Mouse (Mus musculus) urinary bladder, postnatal 10 days (tissue): ENCODE data around the gene Marcks.

Source experiments
- DNase-seq: peaks from one replicate; pipeline ENCODE4 v3.0.0; 2022; ENCODE audit warnings: low spot score

The Marcks gene

DNA sequence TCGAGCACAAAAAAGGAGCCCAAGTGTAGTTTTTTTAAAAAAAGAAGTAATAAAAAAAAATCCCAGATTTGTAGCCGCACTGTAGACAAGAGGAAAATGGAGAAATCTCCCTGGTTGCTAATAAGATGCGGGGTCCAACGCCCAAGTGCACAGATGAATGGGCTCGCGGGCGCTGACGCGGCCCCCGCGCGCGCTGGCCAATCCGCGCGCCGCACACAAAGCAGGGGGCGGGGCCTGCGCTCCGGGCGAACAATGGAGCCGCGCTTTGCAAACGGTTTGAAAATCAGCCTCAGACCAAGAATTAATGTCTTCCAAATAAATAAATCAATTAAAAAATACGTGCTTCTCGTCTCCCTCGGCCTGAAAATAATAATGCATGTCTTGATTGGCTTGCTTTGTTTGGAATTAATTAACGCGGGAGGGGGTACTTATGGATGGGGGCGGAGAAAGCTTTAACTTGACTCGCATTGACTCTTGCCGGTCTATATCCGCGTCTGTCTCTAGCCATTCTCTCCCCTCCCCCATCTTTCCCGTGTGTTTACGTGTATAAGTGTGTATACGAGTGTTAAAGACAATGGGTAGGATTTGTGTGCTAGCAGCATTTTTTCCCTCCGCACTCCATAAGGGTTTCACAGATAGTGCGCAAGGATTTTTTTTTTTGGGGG is at the start of gene Marcks:
Gene Marcks, minus strand, starts transcription at position 143 of the 665 bp plus-strand sequence.
- peak; percentile 37 for DNase-seq

DNA sequence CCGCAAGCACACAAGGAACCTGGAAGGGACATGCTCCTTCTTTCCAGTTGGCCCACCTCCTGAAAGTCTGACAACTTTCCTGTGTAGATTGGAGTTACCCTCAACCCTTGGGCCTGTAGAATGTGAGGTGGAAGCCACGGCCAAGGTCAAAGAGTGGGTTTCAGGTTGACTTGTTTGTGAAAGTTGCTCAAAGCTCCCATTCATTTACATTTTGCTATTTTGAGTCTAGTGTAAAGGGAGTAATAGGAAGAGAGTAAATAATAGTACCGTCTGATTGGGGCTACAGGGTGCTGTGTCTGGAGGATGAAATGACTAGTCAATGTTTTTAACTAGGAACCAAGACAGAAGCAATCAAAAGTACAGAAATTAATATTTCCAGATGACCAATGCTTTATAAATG is 38.4 kb upstream of the Marcks start:
- DNase-seq, result no peak

DNA sequence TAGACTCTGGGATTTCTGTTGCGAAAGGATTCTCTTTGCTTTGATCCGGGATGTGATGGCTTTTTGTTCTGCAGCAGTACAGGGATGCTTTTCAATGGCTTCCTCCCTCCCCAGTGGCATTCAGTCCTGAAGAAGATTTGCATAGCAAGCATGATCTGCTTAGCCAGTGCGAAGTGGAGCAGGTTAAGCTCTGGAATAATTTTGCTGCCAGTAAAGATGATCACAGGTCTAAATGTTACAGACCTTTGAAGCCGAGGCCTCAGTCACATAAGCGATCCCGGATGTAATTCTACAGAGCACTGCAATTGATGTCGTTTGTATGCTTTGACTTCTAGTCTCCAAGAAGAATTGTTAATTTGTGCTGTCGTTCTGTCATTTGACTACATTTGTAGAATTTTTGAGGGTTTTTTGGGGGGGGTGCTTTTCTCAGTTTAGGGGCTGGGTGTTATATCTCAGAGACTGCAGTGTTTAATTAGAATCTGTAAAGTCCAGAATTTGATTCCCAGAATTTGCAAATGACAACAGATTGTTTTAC is 33.8 kb upstream of the Marcks start:
- DNase-seq, result no peak

DNA sequence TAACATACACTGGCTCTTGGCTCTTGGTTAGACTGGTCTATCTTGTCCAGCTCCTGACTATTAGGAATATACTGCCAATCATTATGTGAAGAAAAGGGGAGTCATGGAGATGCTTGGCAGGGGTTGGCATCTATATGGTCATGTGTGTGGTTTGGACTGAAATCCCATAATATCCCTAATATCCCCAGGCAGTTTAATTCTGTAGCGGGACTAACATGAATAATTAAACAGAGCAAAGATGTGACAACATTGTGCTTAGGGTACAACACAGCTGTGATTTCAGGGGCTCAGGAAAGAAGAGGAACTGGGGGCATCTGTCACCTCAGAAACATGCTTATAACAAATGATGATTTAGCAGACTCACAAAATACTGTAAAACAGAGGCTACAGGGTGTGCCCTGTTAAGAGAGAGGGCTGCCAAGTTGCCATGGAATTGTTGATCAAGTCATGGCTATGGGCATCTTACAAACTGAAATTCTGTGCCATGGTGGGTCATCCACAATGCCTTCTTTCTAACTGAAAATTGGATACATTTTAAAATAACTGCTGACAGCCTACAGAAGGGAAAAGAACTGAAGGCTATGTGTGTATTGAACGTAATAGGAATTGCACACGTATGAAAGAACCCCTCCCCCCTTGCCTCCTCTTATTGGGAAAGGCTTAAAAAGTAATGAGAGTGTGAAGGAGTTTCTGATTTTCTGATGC is 33.1 kb upstream of the Marcks start:
- DNase-seq, result no peak

DNA sequence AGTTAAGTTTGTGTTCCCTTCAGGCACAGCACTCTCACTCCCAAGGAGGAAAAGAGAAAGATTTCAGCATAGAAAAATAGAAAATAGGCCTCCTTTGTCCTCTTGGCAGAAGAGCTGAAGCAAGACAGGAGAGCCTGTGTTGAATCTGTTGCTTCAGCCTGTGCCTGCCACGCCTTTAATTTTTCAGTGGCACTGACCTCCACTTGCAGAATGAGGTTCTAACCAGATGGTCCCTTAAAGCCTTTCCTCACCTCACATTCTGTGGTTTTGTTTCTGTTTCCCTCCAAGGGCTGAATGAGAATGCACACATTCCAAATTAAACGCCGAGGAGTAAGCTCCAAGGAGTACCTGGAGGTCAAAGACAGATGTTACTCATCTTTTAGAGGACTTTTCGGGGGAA is 32.2 kb upstream of the Marcks start:
- no peak for DNase-seq

DNA sequence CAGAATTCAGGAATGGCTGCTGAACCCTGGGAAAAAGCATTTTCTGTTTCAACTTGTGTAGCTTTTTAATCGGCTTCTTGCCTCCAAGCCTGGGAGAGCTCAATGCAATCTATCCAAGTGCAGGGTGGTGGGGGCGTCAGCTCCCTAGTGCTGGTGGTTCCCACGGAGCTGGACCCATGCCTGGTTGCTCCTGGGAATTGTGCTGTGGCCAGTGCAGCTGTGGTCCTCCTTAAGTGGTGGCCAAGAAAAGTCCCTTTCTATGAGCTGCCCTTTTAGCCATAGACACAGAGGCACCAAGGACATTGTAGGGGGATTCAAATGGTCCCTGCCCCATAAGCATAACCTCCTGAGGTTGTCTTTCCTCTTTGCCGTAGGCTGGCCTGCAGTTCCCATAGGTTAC is 31.7 kb upstream of the Marcks start:
- DNase-seq, result no peak

DNA sequence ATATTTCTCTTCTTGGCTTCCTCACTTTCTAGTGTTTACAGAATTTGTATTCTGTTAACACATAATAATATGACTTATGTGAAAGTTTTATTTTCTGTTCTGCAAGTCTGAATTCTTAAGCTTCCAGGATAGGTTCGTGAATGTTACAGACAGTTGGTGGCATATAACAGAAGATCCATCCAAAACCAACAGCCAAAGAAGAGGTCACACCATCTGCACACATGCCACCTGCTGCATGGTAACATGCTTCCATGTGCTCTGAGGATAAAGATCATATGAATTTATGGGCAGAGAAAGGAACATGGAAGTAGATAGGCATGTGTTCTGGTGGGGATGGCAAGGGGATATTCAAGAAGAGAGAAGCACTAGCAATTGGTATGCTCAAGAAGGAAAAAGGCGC is 28.8 kb upstream of the Marcks start:
- no peak for DNase-seq

DNA sequence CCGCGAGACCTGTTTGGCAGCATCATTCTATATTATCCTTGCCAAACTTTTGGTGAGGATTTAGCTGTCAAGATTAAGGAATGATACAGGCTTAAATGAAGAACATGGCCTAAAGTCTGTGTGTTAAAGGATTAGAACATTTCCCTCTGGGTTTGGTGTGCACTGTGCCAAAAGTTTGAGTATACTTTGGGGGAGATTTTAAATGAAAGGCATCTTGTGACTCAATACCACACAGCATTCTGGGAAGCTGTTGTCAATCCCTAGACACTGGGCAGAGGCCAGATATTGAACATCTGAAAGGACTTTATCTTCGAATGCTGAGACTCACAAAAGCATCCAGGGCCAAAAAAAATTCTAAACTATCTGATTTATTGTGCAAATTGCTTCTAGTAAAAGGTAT is 21.0 kb upstream of the Marcks start:
- DNase-seq, result no peak

DNA sequence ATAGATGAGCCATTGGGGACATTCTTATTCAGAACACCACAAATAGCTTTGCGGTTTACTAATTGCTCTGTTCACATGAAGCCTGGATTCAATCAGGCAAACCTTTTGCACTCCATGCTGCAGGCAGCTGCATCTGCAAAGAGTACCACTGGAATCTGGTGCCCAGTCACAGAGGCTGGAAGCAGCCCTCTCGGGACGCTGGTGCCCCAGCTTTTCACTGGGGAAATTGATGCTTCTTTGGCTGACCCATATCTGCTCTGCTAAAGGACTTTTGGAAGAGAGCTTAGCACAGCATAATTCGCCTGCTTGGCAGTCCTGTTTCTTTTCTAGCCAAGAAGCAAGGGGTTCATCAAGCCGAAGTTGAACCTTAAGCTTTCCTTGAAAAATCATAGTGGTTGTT is 18.4 kb upstream of the Marcks start:
- DNase-seq, result no peak

DNA sequence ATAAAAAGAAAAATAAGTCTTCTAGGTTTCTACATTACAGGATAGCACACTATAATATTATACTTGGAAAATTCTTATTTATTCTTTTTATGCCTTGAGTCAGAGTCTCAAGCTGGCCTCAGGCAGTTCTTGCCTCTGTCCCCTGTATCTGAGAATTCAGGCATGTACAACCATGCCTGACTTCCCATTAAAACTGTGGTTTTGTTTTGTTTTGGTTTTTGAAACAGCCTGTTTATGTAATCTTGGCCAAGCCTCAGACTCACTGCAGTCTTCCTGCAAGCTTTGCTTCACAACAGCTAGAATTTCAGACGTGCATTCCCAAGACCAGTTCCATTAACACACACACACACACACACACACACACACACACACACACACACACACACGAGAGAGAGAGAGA is 16.4 kb upstream of the Marcks start:
- DNase-seq, result no peak

DNA sequence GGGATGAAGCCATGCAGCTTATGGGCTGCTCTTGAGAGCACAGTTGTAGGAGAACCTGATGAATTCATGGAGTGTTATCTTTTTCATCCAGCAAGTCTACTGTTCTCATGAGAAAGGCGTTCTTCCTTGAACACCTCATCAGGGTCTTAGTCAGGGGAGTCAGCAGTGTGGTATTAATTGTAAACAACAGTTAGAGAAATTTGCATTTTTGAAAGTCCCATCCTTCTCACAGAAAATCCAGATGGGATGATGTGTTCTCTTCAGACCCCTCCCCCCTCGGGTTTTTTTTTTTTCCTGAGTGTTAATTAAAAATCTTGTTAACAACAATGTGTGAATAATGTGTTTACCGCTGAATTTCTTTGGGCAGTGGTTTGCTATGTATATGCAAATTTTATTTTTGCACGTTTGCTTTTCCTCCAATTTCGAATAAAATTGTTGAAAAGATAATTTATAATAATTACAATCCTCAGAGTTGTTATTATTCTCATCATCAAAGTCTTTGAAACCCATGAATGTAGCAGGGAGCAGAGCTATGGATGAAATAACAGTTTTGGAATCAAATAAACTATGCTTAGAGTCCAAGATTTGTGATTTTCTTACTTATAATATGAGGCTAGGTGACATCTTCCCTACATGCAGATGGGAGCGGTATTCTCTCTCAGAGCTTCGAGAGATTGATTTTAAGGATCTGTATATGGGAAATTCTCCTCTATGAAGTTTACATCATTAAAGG is 13.0 kb upstream of the Marcks start:
- no peak for DNase-seq

DNA sequence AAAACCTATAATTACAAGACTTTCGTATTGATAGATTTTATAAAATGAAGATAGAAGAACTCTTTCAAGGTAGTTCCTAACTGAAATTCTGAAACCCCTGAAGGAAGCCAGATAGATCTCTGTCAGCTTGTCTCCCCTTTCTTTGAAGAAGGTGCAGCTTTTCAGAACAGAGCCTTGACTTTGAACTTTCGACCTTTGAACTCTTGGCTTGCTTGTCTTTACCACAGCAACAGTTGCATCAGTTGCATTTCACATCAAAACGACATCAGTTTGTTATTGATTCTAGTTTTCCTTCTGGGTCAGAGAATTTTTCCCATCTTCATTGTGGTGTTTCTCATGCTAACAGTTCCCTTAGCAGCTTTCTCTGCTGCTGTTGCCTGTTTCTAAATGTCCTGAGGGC is 9.3 kb upstream of the Marcks start:
- no peak for DNase-seq

DNA sequence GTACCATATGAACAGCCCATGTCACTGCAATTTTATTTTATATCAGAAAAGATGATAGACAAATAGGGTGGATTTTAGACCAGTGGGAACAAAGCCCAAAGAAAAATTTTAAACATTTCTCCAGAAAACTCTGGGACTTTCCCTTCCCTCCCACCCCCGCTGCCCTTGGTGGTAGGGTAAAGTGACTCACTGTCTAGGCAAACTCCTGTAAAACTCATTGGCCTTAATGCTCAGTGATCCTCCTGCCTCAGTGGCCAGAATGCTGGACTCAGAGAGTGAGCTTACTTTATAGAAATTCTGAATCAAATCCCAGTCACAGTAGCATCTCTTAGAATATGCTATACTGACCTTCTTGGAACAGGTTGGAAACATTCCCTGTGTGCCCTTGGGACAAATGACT is 6.7 kb upstream of the Marcks start:
- DNase-seq, result no peak

DNA sequence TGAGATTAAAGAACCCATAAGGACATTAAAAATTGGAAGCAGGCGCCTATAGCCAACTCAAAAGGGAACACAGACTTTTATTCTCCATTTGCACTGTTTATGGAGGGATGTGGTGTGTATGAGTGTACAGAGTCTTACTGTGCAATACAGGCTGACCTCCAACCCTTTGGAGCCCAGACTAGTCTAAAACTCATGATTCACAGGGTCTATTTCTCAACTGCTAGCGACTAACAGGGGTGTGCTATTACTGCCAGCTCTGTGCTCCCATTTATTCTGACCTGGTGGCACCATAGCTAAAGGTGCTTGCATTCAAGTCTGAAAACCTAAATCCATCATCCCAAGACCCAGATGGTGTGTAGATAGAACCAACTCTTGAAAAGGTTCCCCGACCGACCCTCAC is 2.9 kb upstream of the Marcks start:
- no peak for DNase-seq

DNA sequence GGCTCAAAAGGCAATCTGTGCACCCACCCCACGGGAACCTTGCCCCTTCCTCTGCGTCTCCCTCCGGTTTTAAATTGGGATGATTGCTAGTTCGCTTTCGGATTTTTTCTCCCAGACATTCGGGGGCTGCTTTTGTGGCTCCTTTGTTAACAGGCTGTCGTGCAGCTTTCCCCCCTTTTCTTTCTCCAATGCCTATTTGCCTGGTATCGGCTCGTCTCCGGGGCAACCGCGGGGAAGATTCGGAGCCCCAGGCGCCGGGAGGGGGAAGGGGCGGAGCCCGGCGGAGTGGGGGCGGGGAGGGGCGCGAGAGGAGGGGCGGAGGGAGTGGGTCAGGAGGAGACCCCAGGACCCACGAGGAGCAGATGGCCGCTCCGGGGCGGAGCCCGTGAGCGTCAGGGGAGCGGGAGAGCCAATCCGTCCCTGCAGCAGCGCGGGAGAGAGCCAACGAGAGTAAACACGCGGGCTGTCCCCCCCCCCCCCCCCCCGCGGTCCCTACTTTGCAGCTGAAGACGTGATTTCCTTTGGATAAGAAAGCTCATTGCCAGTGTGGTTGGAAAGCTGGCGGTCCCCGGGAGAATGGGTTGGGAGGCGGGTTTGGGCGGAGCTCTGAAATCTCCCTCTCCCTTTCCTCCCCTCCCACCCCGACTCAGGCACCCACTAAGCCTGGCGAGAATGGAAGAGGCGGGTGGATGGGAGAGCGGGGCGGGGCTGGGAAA is 2.2 kb upstream of the Marcks start:
- peak; percentile 53 for DNase-seq

DNA sequence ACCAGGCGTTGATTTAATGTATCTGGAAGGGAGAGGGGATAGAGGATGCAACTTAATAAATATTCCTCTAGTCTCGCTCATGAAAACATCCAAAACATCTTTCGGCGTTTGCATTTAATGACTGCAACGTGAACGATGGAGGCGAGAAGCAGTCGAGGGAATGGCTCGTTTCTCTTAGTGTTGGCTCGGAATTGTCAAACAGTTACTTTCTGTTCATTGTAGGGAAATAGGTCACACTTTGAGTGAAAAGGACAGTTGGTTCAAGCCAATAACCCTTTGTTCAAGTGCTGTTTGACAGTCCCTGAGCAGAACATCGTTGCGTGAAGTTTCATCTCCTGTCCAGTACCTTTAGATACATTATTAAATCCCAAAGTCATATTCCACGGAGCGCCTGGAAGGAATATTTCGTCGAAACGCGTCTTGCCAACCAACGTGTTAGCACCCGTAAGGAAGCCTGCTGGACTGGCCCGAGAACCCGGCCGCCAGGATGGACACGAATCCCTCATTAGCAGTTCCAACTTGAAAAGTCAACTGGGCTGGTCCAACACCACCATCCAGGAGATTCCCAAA is 1.5 kb upstream of the Marcks start:
- no peak for DNase-seq

DNA sequence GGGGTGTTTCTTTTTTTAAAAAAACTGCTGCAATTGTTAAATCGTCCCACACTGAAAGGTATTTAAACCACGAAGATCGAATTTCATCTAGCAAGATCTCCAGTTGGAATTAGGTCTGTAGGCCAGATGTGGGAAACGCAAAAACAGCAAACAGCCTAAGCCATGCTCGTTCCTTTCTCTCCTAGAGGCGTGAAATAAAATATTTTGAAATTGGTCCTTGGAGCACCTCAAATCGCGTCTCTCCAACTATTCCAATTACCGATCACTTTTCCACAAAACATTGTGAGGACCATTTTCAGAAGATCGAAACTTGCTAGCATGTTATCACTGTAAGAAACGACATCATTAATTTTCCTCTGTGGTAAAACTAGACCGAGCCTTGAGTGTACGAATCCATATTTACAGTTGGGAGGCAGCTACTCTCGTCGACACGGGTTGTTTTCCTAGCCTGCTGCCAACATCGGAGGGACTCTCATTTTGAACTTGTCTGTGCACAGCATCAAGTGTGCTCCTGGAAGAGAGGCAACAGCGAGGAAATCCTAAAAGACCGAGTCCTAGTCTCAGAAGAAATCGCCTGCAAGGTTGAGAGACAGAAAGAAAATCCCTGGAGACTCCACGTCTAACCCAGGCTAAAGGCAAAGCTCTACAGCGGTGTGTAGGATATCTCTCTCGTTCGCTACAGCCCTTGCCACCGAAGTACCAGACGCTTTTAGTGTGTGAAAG is 884 bp upstream of the Marcks start:
- no peak for DNase-seq

DNA sequence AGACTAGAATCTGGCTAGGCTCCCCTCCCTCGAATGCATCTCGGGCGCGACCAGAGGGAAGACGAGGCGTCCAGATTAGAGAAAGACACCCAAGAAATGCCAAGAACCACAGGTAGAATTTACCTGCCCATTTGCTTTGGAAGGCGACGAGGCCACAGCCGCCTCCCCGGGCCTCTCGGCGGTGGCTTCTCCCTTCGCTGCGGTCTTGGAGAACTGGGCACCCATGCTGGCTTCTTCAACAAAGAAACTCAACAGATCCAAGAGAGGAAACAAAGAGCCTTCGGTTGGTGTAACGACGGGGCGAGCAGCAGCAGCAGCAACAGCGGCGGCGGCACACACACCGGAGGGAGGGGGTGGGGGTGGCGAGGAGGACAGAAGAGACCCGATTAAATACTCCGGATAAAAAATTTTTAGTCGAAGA is 399 bp downstream of the Marcks start:
- DNase-seq, result no peak

DNA sequence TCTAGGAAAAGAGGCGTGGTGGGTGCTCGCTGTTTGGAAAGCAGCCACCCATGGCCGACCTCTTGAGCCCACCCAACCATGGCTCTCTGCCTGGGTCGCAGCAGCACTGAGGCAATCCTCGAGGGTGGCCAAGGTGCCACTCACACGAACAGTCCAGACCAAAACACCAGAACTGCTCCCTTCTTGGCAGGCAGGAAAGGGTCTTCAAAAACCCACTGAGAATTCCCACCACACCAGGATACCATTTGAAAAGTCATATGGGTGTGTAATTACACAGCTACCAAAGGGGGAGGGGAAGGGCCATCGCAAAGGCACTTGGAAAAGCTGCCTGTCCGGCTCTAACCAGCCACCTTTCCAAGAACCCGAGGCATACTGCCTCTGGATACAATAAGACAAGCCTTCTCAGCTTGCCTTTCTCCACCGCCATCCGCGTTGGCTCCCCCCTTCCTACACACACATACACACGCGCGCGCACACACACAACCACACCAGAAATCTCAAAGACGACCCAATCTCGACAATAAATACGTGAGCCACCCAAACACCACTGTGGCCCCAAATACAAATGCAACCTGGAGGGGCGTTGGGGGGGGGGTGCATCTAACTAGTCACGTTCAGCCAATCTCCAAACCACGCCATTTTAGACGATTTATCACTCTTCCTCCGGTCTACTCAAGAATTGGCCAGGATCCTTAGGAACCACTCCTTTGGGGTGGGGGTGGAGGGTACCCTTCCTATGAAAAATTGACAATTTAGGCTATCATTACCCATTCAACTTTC is 999 bp downstream of the Marcks start:
- no peak for DNase-seq

DNA sequence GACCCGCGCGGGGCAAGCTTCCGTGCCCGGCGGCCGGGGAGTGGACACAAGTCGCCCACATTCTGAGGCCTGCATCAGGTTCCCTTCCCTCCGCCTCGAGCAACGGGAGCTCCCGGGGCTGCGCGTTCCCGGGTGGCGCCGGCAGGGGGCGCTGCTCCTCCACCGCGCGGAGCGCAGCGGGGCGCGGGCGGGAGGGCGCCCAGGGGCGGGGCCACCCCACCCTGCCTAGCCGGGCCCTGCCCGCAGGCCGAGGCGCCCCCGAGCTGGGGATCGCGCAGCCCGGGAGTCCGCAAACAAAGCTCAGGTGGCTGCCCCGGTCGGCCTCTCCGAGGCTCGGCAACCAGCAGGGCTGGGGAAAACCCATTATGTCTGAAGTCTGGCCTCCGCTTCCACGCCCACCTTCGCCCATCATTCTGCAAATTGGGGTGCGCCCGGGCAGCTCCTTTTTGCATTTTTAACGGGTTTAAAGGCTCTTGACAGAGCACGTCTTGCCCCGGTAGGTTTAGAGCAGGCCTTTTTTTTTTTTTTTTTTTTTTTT is 1.7 kb downstream of the Marcks start:
- DNase-seq, result peak; percentile 77
